Mouse (Mus musculus) intestine, embryonic 16.5 days (tissue): ENCODE results near the gene Fam228a. TPM values are rescaled to one million over a fixed set of nuclear protein-coding genes. Genes with fewer than 3 reads are reported as not detected.

Experiments
- ATAC-seq: fragments of 200-750 bp; cut with Nextera tagmentation; 2 replicates; pipeline ENCODE4 v1.8.0; 2017; ENCODE audit warnings: moderate TSS enrichment, moderate library complexity
- H3K27ac ChIP-seq: fragments of 300-500 bp; sonication (generic); 2 replicates; pipeline ENCODE4 v1.5.1; 2014; ENCODE audit warnings: mild to moderate bottlenecking, low read length
- H3K27me3 ChIP-seq: fragments of 300-500 bp; sonication (generic); replicated peaks from 2 replicates; pipeline ENCODE4 v1.6.1; 2014; ENCODE audit warnings: low read length, control low read depth, mixed read lengths; ENCODE audit not compliant: control insufficient read depth, insufficient read depth
- H3K36me3 ChIP-seq: fragments of 300-500 bp; sonication (generic); 2 replicates; pipeline ENCODE4 v1.6.1; 2014; ENCODE audit warnings: low read length, control low read depth; ENCODE audit not compliant: control insufficient read depth, insufficient read depth
- H3K4me1 ChIP-seq: fragments of 300-500 bp; sonication (generic); 2 replicates; pipeline ENCODE4 v1.6.1; 2014; ENCODE audit warnings: low read length, control low read depth, mixed read lengths; ENCODE audit not compliant: control insufficient read depth, insufficient read depth
- H3K4me2 ChIP-seq: fragments of 300-500 bp; sonication (generic); 2 replicates; pipeline ENCODE4 v1.6.1; 2014; ENCODE audit warnings: low read depth, low read length, control low read depth
- H3K4me3 ChIP-seq: fragments of 300-500 bp; sonication (generic); 2 replicates; pipeline ENCODE4 v1.5.1; 2014; ENCODE audit warnings: mild to moderate bottlenecking, low read length
- H3K9ac ChIP-seq: fragments of 300-500 bp; sonication (generic); 2 replicates; pipeline ENCODE4 v1.6.1; 2014; ENCODE audit warnings: low read depth, low read length
- H3K9me3 ChIP-seq: fragments of 300-500 bp; sonication (generic); 2 replicates; pipeline ENCODE4 v1.6.1; 2016; ENCODE audit warnings: low read length, control low read depth; ENCODE audit not compliant: control insufficient read depth
- WGBS: fragments of 180-500 bp; shearing (Covaris S2); extraction: QIAGEN DNeasy Blood & Tissue Kit; methylation state at CpG from one replicate; pipeline ENCODE4 v1.1.7; 2014; 5-methylcytosine and 5-hydroxymethylcytosine counted together
- polyA plus RNA-seq: library from polyadenylated mRNA; unstranded; fragments of >200 nt; fragmentation: Nextera tagmentation; extraction: Ambion mirVana; gene quantifications from 2 replicates; pipeline ENCODE4 v1.2.1, GENCODE M21; 2015

Fam228a gene
- polyA plus RNA-seq, 1 experiment from 2014 or later, result 0.05 TPM

DNA sequence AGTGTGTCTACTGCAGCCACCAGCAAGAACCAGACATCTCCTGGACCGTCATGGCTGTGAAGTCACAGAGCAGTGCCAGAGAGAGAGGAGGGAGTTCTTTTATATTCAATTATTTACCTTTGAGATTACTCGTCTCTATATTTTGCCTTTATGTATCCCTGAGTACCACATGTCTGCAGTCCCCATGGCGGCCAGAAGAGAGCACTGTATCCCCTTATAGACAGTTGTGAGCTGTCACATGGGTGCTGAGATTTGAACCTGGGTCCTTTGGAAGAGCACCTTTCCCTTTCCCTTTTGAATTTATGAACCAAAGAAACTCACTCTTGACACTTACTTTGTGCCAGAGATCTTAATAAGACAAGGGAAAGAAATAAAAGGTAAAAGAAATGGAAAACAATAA lies 9.1 kb downstream of the Fam228a start:
- no peak for ATAC-seq
- no peak overlapping the region for H3K4me2 ChIP-seq
- no peaks in the 10 kb centered on the region for H3K4me1 ChIP-seq
- H3K9ac ChIP-seq, result no peak overlapping the region
- WGBS, result 89% methylated on average over 3 of the region's 3 CpGs
- no peak overlapping the region for H3K4me3 ChIP-seq
- H3K27me3 ChIP-seq, result no peaks in the 10 kb centered on the region
- no peaks in the 10 kb centered on the region for H3K36me3 ChIP-seq
- H3K27ac ChIP-seq, result no peak overlapping the region
- H3K9me3 ChIP-seq, result no peaks in the 10 kb centered on the region

DNA sequence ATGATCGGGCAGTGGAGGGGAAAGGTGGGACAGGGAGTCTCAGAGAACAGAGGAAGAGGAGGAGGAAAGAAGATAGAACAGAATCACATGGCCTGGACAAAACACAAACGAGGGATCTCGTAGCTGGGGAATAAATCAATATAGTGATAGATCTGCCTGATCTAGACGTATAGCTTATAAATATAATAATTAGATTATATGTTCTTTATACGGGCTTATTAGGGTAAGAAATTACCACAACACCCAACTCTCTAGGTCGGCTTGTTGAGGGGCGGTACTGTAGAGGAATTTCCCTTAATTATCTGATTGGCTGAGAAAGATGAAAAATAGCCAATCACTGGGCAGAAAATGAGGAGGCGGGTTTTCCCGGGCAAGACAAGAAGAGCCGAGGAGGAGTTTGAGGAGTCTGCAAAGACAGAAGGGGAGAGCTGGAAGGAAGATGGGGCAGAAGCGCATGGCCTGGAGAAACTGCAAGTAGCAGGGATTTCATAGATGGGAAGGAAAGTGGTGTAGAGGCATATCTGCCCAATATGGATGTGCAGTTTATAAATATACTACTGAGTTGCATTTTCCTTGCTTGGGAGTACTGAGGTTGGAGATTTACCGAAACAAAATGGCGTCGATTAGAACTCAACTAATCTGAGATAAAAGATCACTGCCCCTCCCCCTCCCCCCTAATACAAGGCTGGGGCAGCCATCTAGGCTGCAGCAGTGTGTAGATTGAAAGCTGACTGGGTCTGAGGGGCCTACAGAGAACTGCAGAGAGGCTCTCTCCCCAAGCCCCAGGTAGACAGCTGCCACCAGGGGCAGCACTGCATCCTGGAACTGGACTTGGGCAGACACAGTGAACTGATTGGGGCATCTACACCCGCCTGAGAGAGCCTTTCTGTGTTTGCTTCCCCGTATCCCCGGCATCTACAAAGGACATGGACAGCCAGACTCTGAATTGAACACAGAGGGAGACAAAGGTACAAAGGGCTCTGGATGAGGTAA lies 18.2 kb downstream of the Fam228a start:
- H3K4me1 ChIP-seq, result no peaks in the 10 kb centered on the region
- no peak overlapping the region for H3K9ac ChIP-seq
- no peaks in the 10 kb centered on the region for H3K36me3 ChIP-seq
- no peaks in the 10 kb centered on the region for H3K27me3 ChIP-seq
- 71% methylated on average over 17 of the region's 17 CpGs for WGBS
- H3K4me2 ChIP-seq, result no peak overlapping the region
- no peak overlapping the region for H3K27ac ChIP-seq
- H3K9me3 ChIP-seq, result no peaks in the 10 kb centered on the region
- no peak overlapping the region for H3K4me3 ChIP-seq
- 0 out of 2 replicates have a peak, but pooled peaks have one; percentile 21 for ATAC-seq

DNA sequence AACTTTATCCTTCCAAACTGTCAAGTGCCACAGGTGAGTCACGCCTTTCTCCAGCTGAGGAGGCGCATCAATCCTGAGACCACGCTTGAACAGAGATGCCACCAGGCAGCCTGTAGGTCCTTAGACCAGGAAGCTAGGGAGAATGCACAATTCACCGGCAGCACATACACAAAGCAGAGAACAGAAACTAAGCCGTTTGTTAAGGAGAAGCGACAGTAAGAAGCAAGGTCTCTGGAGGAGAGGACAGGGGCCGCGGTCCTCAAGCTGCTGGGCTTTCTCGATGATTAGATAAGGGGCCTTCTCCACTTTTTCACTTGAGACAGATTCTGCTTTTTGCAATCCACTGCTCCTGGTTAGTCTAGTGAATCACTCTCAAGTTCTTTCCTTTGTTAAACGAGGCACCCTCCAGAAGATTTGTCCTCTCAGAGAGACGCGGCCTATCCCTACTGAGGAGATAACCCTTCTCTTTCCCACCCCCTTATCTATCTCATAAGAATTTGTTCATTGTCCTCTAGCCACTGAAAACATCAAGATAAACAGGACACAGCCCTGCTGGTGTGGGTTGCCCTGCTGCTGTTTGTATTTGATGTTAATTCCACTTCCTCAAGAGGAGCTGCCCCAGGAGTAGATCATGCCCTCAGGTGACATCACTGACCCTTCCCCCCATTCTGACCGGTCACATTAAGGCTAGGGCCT lies 19.0 kb downstream of the Fam228a start:
- 64% methylated on average over 13 of the region's 13 CpGs for WGBS
- no peak overlapping the region for H3K4me2 ChIP-seq
- H3K27me3 ChIP-seq, result no peaks in the 10 kb centered on the region
- ATAC-seq, result no peak
- no peaks in the 10 kb centered on the region for H3K9me3 ChIP-seq
- H3K9ac ChIP-seq, result no peak overlapping the region
- H3K27ac ChIP-seq, result no peak overlapping the region
- H3K36me3 ChIP-seq, result no peaks in the 10 kb centered on the region
- H3K4me3 ChIP-seq, result no peak overlapping the region
- H3K4me1 ChIP-seq, result no peaks in the 10 kb centered on the region

DNA sequence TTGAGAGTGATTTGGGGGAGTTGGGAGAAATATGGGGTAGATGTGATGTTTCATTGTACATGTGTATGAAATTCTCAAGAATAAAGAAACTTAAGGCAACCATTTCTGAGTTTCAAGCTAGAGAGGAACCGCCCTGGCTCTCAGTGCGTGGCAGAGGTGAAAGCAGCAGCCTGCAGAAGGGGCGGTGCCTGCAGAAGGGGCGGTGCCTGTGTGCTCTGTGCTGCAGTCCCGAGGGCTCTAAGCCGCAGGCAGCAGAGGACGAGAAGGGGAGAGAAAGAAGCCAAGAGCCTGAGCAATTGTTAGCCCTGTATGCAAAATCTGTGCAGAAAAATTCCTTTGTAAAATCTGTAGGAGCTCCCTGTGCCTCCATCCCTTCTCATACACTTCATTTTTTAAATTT lies 20.8 kb downstream of the Fam228a start:
- 8% methylated on average over 7 of the region's 7 CpGs for WGBS
- H3K4me3 ChIP-seq, result no peak overlapping the region
- ATAC-seq, result peak; percentile 95
- H3K27me3 ChIP-seq, result no peaks in the 10 kb centered on the region
- H3K4me1 ChIP-seq, result no peaks in the 10 kb centered on the region
- H3K27ac ChIP-seq, result no peak overlapping the region
- no peaks in the 10 kb centered on the region for H3K36me3 ChIP-seq
- no peaks in the 10 kb centered on the region for H3K9me3 ChIP-seq
- H3K4me2 ChIP-seq, result peak overlapping the region; percentile 21; the same call in 1 of the 2 replicates
- no peak overlapping the region for H3K9ac ChIP-seq

DNA sequence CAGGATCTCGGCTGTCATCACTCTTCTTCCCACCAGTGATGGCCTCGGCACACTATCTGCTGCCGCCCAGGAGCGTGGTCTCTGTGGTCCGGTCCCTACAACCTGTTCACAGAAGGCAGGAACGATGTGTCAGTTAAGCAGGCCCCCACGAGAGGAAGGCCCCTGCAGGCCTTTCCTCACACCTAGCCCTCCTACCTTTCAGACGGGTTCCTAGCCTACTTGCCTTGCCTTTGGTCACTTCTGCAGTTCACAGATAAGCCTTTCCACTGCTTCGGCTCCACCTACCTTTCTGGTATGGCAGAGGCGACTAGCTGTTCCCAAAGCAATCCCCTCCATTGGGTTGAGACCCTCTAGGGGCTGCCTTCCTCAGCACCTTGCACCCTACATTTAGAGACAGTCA lies 22.6 kb downstream of the Fam228a start:
- no peaks in the 10 kb centered on the region for H3K36me3 ChIP-seq
- no peak overlapping the region for H3K4me2 ChIP-seq
- no peak overlapping the region for H3K9ac ChIP-seq
- no peaks in the 10 kb centered on the region for H3K27me3 ChIP-seq
- H3K4me1 ChIP-seq, result no peaks in the 10 kb centered on the region
- no peak overlapping the region for H3K4me3 ChIP-seq
- no peaks in the 10 kb centered on the region for H3K9me3 ChIP-seq
- H3K27ac ChIP-seq, result no peak overlapping the region
- no peak for ATAC-seq
- WGBS, result 88% methylated on average over 10 of the region's 10 CpGs

DNA sequence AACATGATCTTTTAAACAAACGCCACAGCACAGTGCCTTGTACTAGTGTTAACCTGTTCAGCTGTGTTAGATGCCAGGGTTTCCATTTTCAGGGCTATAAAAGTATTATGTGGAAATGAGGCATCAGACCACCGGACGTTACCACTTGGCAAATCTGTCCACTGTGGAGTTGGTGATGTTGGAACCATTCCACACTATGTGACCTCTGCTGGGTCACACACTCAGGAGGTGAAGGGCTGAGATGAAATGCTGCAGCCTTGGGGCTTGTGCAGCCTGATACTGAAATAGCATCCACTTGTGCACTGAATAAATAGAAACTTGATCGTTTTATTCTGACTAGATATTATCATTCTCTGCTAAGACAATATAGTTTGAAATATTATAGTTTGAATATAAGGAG lies 24.9 kb downstream of the Fam228a start:
- Histone ChIP-seq H3K27ac (no peak overlapping the region), H3K27me3 (no peaks in the 10 kb centered on the region), H3K9me3 (no peaks in the 10 kb centered on the region), H3K9ac (no peak overlapping the region), H3K4me1 (no peaks in the 10 kb centered on the region), H3K4me3 (no peak overlapping the region), H3K4me2 (no peak overlapping the region), H3K36me3 (peaks cover 1% of the 10 kb centered on the region; the same call in 1 of the 2 replicates)
- ATAC-seq, result no peak
- WGBS, result 47% methylated on average over 4 of the region's 4 CpGs

DNA sequence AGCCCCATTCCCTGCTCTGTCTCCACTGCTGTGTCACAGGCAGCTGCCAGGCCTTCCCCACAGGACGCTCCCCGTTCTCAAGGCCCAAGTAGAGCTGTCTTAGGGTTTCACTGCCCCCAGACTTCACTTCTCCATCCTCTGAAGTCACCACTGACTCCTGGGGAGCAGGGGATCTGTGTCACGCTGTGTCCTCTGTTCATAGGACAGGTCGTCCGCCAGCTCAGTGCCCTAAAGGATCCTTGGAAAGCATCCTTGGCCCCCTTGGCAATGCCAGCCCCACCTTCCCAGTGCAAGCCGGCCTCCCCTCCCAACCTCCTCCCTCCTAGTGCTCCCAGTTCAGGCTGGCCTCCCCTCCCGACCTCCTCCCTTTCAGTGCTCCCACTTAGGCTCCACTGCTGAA lies 28.3 kb downstream of the Fam228a start:
- 87% methylated on average over 7 of the region's 7 CpGs for WGBS
- Histone ChIP-seq H3K36me3 (peaks cover 11% of the 10 kb centered on the region), H3K9me3 (no peaks in the 10 kb centered on the region), H3K4me1 (no peaks in the 10 kb centered on the region), H3K9ac (no peak overlapping the region), H3K4me3 (no peak overlapping the region), H3K27me3 (no peaks in the 10 kb centered on the region), H3K4me2 (no peak overlapping the region), H3K27ac (no peak overlapping the region)
- ATAC-seq, result no peak

DNA sequence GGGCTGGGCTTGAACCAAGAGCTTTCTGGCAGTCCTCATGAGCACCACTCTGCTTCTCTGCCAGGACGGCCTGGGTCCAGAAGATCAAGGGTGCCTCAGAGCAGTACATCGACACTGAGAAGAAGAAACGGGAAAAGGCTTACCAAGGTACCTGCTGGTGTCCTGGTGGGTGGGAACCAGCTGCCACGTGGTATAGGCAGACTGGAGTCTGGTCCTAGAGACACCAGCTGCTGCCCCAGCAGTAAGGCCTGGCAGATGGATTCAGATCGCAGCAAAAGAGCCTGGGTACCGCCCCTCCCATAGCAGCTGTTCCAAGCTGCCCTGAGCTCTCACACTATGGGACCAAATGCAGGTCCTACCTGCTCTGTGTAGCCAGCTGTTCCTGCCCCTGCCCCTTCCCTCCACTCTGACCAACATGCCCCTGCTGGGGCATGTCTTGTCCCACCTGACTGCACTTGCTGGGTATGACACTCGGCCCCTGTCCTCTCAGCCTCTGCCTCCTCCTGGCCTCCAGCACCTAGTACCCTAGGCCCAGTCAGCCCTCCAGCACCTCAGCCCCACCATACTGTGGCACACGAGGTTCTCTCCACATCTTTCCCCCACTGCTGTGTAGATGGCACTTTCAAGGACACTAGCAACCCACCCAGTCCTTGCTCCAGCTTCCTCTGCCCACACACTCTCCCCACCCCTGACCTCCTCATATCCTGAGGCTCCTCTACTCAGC lies 29.2 kb downstream of the Fam228a start:
- Histone ChIP-seq H3K9ac (no peak overlapping the region), H3K27ac (no peak overlapping the region), H3K4me3 (no peak overlapping the region), H3K4me1 (no peaks in the 10 kb centered on the region), H3K4me2 (no peak overlapping the region), H3K36me3 (peaks cover 11% of the 10 kb centered on the region), H3K27me3 (no peaks in the 10 kb centered on the region), H3K9me3 (no peaks in the 10 kb centered on the region)
- ATAC-seq, result peak; percentile 31; the same call in 1 of the 2 replicates
- 79% methylated on average over 8 of the region's 8 CpGs for WGBS

DNA sequence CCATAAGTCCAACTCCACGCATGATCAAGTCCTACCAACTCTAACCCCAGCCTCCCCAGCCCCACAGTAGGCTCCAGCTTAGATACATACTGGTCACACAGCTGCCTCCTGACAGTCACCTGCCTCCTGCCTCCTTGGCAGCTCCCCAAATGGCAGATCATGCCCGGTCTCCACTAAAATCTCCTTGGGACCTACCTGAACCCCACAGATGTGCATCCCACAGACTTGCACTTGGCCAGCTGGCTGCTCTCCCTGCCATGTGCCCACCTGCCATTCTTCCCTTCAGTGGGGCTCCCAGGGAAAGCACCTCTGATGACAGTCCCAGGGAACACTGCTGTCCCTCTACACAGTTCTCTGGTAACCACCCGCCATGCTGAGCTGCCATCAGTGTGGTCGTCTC lies 29.9 kb downstream of the Fam228a start:
- Histone ChIP-seq H3K36me3 (peaks cover 11% of the 10 kb centered on the region), H3K27me3 (no peaks in the 10 kb centered on the region), H3K4me3 (no peak overlapping the region), H3K9me3 (no peaks in the 10 kb centered on the region), H3K9ac (no peak overlapping the region), H3K27ac (no peak overlapping the region), H3K4me2 (no peak overlapping the region), H3K4me1 (no peaks in the 10 kb centered on the region)
- 86% methylated on average over 4 of the region's 4 CpGs for WGBS
- ATAC-seq, result no peak
